In genomic region chr9:30519231-30519630, GRCm38 (mm10) we compare ENCODE assay signal across 28 mouse cellular contexts.
DNase-seq lines count a peak whose midpoint lies in the region; ATAC-seq lines count a peak whose summit lies in the region.
"Had no signal": no experiment of that assay in that cellular context is flagged by ENCODE, and none has a peak within 500 bp of the region (broad histone marks: within the 10 kb centered on the region; RNA-seq: fewer than 3 reads in every experiment).

No protein-coding gene starts in this region.

- intact Hi-C loops in heart, postnatal 10 days (cut with DNase I): no loop called here

- no peaks in the 10 kb centered on the region for H3K27me3 ChIP-seq in embryonic facial prominence, embryonic 10.5 days (replicated peaks; ENCODE audit: low read depth, poor library complexity, severe bottlenecking)
- H3K27me3 ChIP-seq: embryonic facial prominence, embryonic 13.5 days; forebrain, embryonic 13.5 days; heart, embryonic 12.5 days; heart, embryonic 15.5 days had no signal

- 88% methylated on average over 1 of the region's 1 CpGs for WGBS in embryonic facial prominence, embryonic 10.5 days

- peak; percentile 20 to 63 for DNase-seq in cerebellum, postnatal 25 days
- DNase-seq in heart, adult 11 months: peak; percentile 48
- no peak for DNase-seq in heart, postnatal 10 days
- DNase-seq in embryonic facial prominence, embryonic 10.5 days (ENCODE audit: low spot score): peak; percentile 5
- no peak for DNase-seq in embryo, embryonic 10 days (ENCODE audit: low spot score)
- DNase-seq: adrenal gland, postnatal 10 days; adrenal gland, postnatal 36 days; cerebellum, adult 11 months; cerebellum, adult 8-10 months; forebrain, postnatal 0 days; gastrocnemius, adult 2 months; gastrocnemius, postnatal 14 days; heart, adult 18-20 months; heart, postnatal 14 days; heart, postnatal 4 days; kidney, adult 18-20 months; kidney, adult 9 months had no signal

- H3K9me3 ChIP-seq in embryonic facial prominence, embryonic 10.5 days: no peaks in the 10 kb centered on the region
- H3K9me3 ChIP-seq: embryonic facial prominence, embryonic 13.5 days; forebrain, embryonic 13.5 days; heart, embryonic 12.5 days; heart, embryonic 15.5 days had no signal

- H3K4me1 ChIP-seq in embryonic facial prominence, embryonic 10.5 days: peaks cover 46% of the 10 kb centered on the region
- H3K4me1 ChIP-seq: heart, embryonic 12.5 days; heart, embryonic 15.5 days had no signal

- H3K27ac ChIP-seq in embryonic facial prominence, embryonic 10.5 days (replicated peaks): no peak overlapping the region
- H3K27ac ChIP-seq: embryonic facial prominence, embryonic 13.5 days; forebrain, embryonic 13.5 days; gastrocnemius, adult 2 months; heart, embryonic 15.5 days; hindbrain, embryonic 14.5 days; hindbrain, postnatal 0 days had no signal

- H3K36me3 ChIP-seq in embryonic facial prominence, embryonic 10.5 days (replicated peaks): no peaks in the 10 kb centered on the region
- H3K36me3 ChIP-seq: embryonic facial prominence, embryonic 13.5 days; heart, embryonic 12.5 days; heart, embryonic 15.5 days had no signal

- H3K4me3 ChIP-seq in embryonic facial prominence, embryonic 10.5 days: no peak overlapping the region
- H3K4me3 ChIP-seq: embryonic facial prominence, embryonic 13.5 days; erythroblast, embryonic 14.5 days; forebrain, embryonic 13.5 days; gastrocnemius, adult 2 months; heart, embryonic 12.5 days; heart, embryonic 15.5 days had no signal

- ATAC-seq in cerebellum, adult (ENCODE audit: insufficient number of reproducible peaks, low FRiP score, low TSS enrichment): no peak
- ATAC-seq: CD4-positive, CD25-positive, alpha-beta regulatory T cell, adult 4 months; forebrain, embryonic 13.5 days; forebrain, postnatal 0 days; hindbrain, postnatal 0 days; inflammation-experienced regulatory T-cells, adult 6 months; intestine, embryonic 16.5 days had no signal

Comparison
In these comparisons a context has a peak if more than half of its experiments do, and no peak if none do; other contexts are left out.
1. DNase-seq: peak in cerebellum, postnatal 25 days (2 of 2), heart, adult 11 months (single experiment) and embryonic facial prominence, embryonic 10.5 days (single experiment); none in heart, postnatal 10 days (0 of 2) and embryo, embryonic 10 days (single experiment).